Comparison of ENCODE assay signal across 17 mouse cellular contexts in the genomic region with DNA sequence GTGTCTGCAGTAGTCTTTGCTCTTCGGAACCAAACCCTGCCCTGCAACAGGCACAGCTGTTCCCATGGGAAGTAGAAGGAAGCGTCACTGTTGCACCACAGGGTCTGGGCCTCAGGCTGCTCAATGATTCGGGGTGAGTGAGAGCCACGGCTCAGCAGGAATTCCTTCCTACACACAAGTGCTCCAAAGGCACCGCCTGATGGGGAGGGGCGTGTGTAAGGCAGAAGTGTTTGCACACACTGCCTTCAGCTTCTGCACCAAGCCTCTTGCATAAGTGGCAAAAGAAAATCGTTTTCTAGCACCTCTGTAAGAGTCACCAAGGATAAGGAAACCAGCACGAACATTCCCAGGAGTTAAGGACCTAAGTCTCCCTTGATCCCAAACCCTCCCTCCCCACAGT.
DNase-seq lines count a peak whose midpoint lies in the region; TF ChIP-seq lines count a peak whose summit lies in the region.
"Had no signal": no experiment of that assay in that cellular context is flagged by ENCODE, and none has a peak within 500 bp of the region (broad histone marks: within the 10 kb centered on the region; RNA-seq: fewer than 3 reads in every experiment).

No protein-coding gene starts in this region.

- H3K79me2 ChIP-seq in MEL (ENCODE audit: control insufficient read depth, insufficient read depth, low read length, poor library complexity) = peaks cover 25% of the 10 kb centered on the region

- H3K27me3 ChIP-seq in MEL (ENCODE audit: control insufficient read depth in 1 of 2, insufficient read depth in 2 of 2, low read length in 2 of 2) = no peaks in the 10 kb centered on the region
- H3K27me3 ChIP-seq: CH12.LX; embryonic facial prominence, embryonic 15.5 days; midbrain, embryonic 15.5 days; neural tube, embryonic 12.5 days had no signal

- H3K4me1 ChIP-seq in MEL (ENCODE audit: control insufficient read depth in 1 of 2, insufficient read depth in 2 of 2, low read length in 2 of 2) = peaks cover 27 to 40% of the 10 kb centered on the region in 2 experiments
- H3K4me1 ChIP-seq: embryonic facial prominence, embryonic 15.5 days; midbrain, embryonic 15.5 days; neural tube, embryonic 12.5 days had no signal

- H3K9me3 ChIP-seq in MEL (replicated peaks; ENCODE audit: insufficient read depth, low read length) = no peaks in the 10 kb centered on the region
- H3K9me3 ChIP-seq: embryonic facial prominence, embryonic 15.5 days; midbrain, embryonic 15.5 days; neural tube, embryonic 12.5 days had no signal

- TF ChIP-seq RAD21 in MEL (IDR thresholded peaks at IDR 0.05; ENCODE audit: low read depth, low read length) = no peak

- no peak for TF ChIP-seq CTCF in MEL (IDR thresholded peaks at IDR 0.05 in 2 of 3, conservative IDR thresholded peaks at IDR 0.05 in 1 of 3; ENCODE audit: control insufficient read depth in 1 of 3, insufficient read depth in 1 of 3, low read depth in 2 of 3, low read length in 3 of 3, poor library complexity in 1 of 3, severe bottlenecking in 1 of 3)

- no peak for TF ChIP-seq EP300 in MEL (IDR thresholded peaks at IDR 0.05; ENCODE audit: low read depth in 1 of 2, low read length in 2 of 2)

- H3K4me3 ChIP-seq in MEL (ENCODE audit: control insufficient read depth in 1 of 2, insufficient read depth in 1 of 2, low read depth in 2 of 2, low read length in 2 of 2) = peak overlapping the region; percentile 52 to 81
- H3K4me3 ChIP-seq: embryonic facial prominence, embryonic 15.5 days; midbrain, embryonic 15.5 days; neural tube, embryonic 12.5 days had no signal

- peak; percentile 43 for DNase-seq in embryo, embryonic 10 days (ENCODE audit: low spot score)
- DNase-seq in embryo, embryonic 11 days = no peak
- DNase-seq in MEL (ENCODE audit: low read depth, low spot score) = no peak
- peak; percentile 72 to 84 for DNase-seq in lung, adult 18-20 months
- peak; percentile 82 for DNase-seq in lung, postnatal 36 days
- no peak for DNase-seq in adrenal gland, adult 2 months
- no peak for DNase-seq in thymus, postnatal 14 days
- DNase-seq in urinary bladder, postnatal 14 days (ENCODE audit: low spot score) = no peak
- DNase-seq: cerebellum, adult 18-20 months; heart, postnatal 4 days; right cerebral cortex, postnatal 4 days; thymus, postnatal 25 days had no signal

- peaks cover 2 to 56% of the 10 kb centered on the region in 2 experiments; a peak in 3 of 4 replicates for H3K36me3 ChIP-seq in MEL (ENCODE audit: control insufficient read depth in 1 of 2, insufficient read depth in 2 of 2, low read length in 2 of 2)

- TF ChIP-seq POLR2A in MEL (IDR thresholded peaks at IDR 0.05; ENCODE audit: control insufficient read depth in 1 of 2, insufficient read depth in 1 of 2, low read depth in 1 of 2, low read length in 2 of 2, poor library complexity in 1 of 2) = no peak

- peak overlapping the region; percentile 31 for H3K27ac ChIP-seq in MEL (ENCODE audit: control insufficient read depth, low read depth, low read length)
- H3K27ac ChIP-seq: embryonic facial prominence, embryonic 15.5 days; kidney, postnatal 0 days; midbrain, embryonic 15.5 days; neural tube, embryonic 12.5 days had no signal

- H3K9ac ChIP-seq in MEL (ENCODE audit: control insufficient read depth, low read depth, low read length, poor library complexity, severe bottlenecking) = peak overlapping the region; percentile 59
- H3K9ac ChIP-seq: embryonic facial prominence, embryonic 15.5 days; midbrain, embryonic 15.5 days; neural tube, embryonic 12.5 days had no signal

TF ChIP-seq in MEL, 35 proteins besides CTCF, POLR2A, EP300 and RAD21:
- TF ChIP-seq CHD2 (IDR thresholded peaks at IDR 0.05; ENCODE audit: low read length) (no peak), ETS1 (IDR thresholded peaks at IDR 0.05; ENCODE audit: low read depth, low read length) (no peak), CHD1 (IDR thresholded peaks at IDR 0.05; ENCODE audit: low read depth, low read length) (no peak), UBTF (IDR thresholded peaks at IDR 0.05; ENCODE audit: borderline replicate concordance, insufficient read depth, low read depth, low read length) (no peak), RCOR1 (IDR thresholded peaks at IDR 0.05; ENCODE audit: low read depth, low read length) (no peak), ZMIZ1 (IDR thresholded peaks at IDR 0.05; ENCODE audit: low read depth, low read length) (no peak), SIN3A (IDR thresholded peaks at IDR 0.05; ENCODE audit: low read length) (no peak), USF1 (IDR thresholded peaks at IDR 0.05; ENCODE audit: low read depth, low read length) (no peak)

Comparison
In these comparisons a context has a peak if more than half of its experiments do, and no peak if none do; other contexts are left out.
1. DNase-seq: peak in embryo, embryonic 10 days (single experiment), lung, adult 18-20 months (2 of 2) and lung, postnatal 36 days (single experiment); none in embryo, embryonic 11 days (single experiment), MEL (single experiment), adrenal gland, adult 2 months (single experiment), thymus, postnatal 14 days (single experiment) and urinary bladder, postnatal 14 days (single experiment).